Mouse (Mus musculus): ENCODE results near the gene Gcn1l1. TPM values are rescaled to one million over a fixed set of nuclear protein-coding genes. Genes with fewer than 3 reads are reported as not detected.
A peak's percentile ranks its signal among the peaks of the same experiment; 100 is the strongest.

Gene Gcn1l1
- polyA plus RNA-seq, 1 experiment from 2014 or later = 29.3 TPM

DNA sequence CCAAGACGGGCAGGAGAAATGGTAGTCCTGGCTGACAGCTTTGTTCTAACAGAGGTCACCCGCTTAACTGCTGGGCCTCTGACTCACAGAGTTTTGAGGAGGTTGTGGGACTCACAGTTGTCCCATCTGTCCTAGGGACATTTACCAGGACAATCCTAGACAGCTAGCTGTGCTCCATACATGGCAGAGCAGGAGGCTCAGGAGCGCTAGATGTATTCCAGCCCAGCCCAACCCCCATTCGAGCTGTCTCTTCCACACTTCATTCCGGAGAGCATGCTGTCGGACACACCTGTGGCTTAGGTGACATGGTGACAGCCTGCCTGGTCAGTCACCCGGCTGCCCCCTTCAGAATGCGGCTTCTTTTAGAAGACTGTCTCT, 35.7 kb upstream of the Gcn1l1 start:
- 65% methylated on average over 8 of the region's 8 CpGs for WGBS
- peak overlapping the region; percentile 31; the same call in 1 of the 2 replicates for H3K27ac ChIP-seq (replicated peaks; ENCODE audit: low read depth, low read length)
- no peak overlapping the region for H3K9ac ChIP-seq (replicated peaks; ENCODE audit: low read length)

DNA sequence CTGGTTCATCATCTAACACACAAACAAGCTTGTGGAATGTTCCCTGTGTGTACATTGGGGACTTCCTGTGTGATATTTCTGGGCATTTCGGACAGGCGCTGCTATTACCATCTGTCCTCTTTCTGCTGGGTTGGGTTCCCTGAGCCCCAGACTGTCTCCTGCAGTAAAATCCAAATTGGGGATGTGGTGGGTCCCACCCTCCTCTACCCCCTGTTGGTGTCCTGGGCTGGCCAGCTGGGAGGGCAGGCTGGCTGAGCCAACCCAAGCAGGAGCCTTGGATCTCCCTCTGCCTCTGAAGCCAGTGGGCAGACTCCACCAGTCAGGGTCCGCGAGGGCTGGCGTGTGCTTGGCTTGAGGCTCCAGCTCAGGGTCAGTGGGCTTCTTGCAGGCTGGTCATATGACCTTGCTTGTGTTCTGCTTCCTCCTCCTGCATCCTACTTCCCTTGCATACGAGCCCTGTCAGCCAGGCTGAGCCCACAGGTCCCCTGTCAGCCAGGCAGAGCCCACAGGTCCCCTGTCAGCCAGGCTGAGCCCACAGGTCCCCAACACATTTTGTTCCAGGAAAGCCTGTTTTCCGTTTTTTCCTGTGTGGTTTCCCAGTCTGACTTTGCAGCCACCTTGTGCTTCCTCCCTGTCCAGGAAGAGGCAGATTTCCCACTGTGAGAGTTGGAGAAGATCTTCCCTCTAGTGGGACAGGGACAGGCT, 35.2 kb upstream of the Gcn1l1 start:
- H3K9ac ChIP-seq (replicated peaks; ENCODE audit: low read length) = peak overlapping the region; percentile 18; the same call in 1 of the 2 replicates
- no peak overlapping the region; the same call in 1 of the 2 replicates for H3K4me3 ChIP-seq (ENCODE audit: low read depth, low read length)
- peak overlapping the region; percentile 31 for H3K27ac ChIP-seq (replicated peaks; ENCODE audit: low read depth, low read length)
- peaks cover 45% of the 10 kb centered on the region for H3K4me1 ChIP-seq (ENCODE audit: control insufficient read depth, insufficient read depth, low read length)
- no peak for ATAC-seq (replicated peaks; ENCODE audit: insufficient number of reproducible peaks, low FRiP score, low TSS enrichment, low read depth)
- H3K27me3 ChIP-seq (ENCODE audit: control insufficient read depth, insufficient read depth, low read length) = no peaks in the 10 kb centered on the region
- H3K9me3 ChIP-seq (replicated peaks; ENCODE audit: control insufficient read depth, low read length) = no peaks in the 10 kb centered on the region
- WGBS = 54% methylated on average over 7 of the region's 7 CpGs
- DNase-seq (ENCODE audit: low spot score) = no peak
- H3K4me2 ChIP-seq (ENCODE audit: low read depth, low read length) = no peak overlapping the region; the same call in none of the 2 replicates
- no peaks in the 10 kb centered on the region for H3K36me3 ChIP-seq (replicated peaks; ENCODE audit: control insufficient read depth, insufficient read depth, low read depth, low read length)

More for the DNA sequence above, 35.7 kb upstream of the Gcn1l1 start:
- no peak overlapping the region for H3K4me3 ChIP-seq (ENCODE audit: low read depth, low read length)
- H3K36me3 ChIP-seq (replicated peaks; ENCODE audit: control insufficient read depth, insufficient read depth, low read depth, low read length) = no peaks in the 10 kb centered on the region
- peaks cover 43% of the 10 kb centered on the region for H3K4me1 ChIP-seq (ENCODE audit: control insufficient read depth, insufficient read depth, low read length)
- no peak overlapping the region for H3K4me2 ChIP-seq (ENCODE audit: low read depth, low read length)
- DNase-seq (ENCODE audit: low spot score) = no peak
- no peaks in the 10 kb centered on the region for H3K9me3 ChIP-seq (replicated peaks; ENCODE audit: control insufficient read depth, low read length)
- no peaks in the 10 kb centered on the region for H3K27me3 ChIP-seq (ENCODE audit: control insufficient read depth, insufficient read depth, low read length)
- ATAC-seq (replicated peaks; ENCODE audit: insufficient number of reproducible peaks, low FRiP score, low TSS enrichment, low read depth) = no peak

DNA sequence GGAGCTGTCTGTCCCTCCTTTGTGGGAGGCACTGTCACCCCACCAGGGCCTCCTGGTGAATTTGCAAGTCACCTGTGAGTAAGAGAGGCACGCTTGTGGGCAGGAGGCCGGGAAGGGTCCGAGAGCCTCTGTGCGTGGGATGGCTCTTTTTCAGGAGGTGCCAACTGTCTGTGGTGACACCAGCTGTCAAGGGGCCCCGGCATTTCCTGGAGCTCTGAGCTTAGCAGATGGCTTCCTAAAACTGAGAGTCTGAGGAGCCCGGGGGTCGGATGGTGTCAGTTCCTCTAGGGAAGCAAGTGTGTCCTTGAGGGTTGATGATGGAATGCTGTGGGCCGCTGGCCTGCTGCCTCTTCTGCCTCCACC, 34.6 kb upstream of the Gcn1l1 start:
- WGBS = 59% methylated on average over 8 of the region's 8 CpGs
- ATAC-seq (replicated peaks; ENCODE audit: insufficient number of reproducible peaks, low FRiP score, low TSS enrichment, low read depth) (no peak), DNase-seq (ENCODE audit: low spot score) (no peak)
- H3K9ac ChIP-seq (replicated peaks; ENCODE audit: low read length) = peak overlapping the region; percentile 4; the same call in 1 of the 2 replicates
- no peaks in the 10 kb centered on the region for H3K9me3 ChIP-seq (replicated peaks; ENCODE audit: control insufficient read depth, low read length)
- H3K36me3 ChIP-seq (replicated peaks; ENCODE audit: control insufficient read depth, insufficient read depth, low read depth, low read length) = no peaks in the 10 kb centered on the region
- no peak overlapping the region for H3K4me3 ChIP-seq (ENCODE audit: low read depth, low read length)
- H3K27ac ChIP-seq (replicated peaks; ENCODE audit: low read depth, low read length) = peak overlapping the region; percentile 31
- no peak overlapping the region; the same call in 1 of the 2 replicates for H3K4me2 ChIP-seq (ENCODE audit: low read depth, low read length)
- no peaks in the 10 kb centered on the region for H3K27me3 ChIP-seq (ENCODE audit: control insufficient read depth, insufficient read depth, low read length)
- peaks cover 45% of the 10 kb centered on the region for H3K4me1 ChIP-seq (ENCODE audit: control insufficient read depth, insufficient read depth, low read length)

DNA sequence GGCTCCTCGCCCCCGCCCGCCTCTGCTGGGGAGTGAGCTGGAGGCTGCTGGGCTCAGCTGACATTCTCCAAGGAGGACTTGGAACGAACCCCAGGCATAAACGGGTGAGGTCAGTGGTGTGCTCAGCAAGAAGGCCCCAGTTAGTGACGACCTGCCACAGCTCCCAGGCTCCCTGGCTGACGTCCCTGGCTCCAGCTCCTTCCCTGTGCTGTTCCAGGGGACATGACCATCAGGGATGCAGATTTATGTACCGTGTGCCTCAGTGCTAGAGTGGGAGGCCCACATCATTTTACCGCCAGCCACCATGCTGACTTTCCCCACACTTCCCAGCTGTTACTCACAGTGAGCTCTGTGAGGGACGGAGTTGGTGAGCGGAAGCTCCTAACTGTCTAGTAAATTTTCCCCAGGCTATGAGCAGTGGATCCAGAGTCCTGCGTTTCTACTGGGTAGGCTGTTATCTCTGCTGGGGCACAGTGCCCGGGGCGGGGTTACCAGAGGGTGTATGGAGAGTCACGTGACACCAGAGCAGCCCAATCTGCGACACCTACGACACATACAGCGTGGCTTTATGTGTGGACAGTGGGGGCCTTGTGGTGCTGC, 33.3 kb upstream of the Gcn1l1 start:
- Histone ChIP-seq H3K36me3 (replicated peaks; ENCODE audit: control insufficient read depth, insufficient read depth, low read depth, low read length) (no peaks in the 10 kb centered on the region), H3K27me3 (ENCODE audit: control insufficient read depth, insufficient read depth, low read length) (no peaks in the 10 kb centered on the region), H3K9ac (replicated peaks; ENCODE audit: low read length) (0 out of 2 replicates have a peak overlapping the region, but pooled peaks have one; percentile 32), H3K4me1 (ENCODE audit: control insufficient read depth, insufficient read depth, low read length) (peaks cover 45% of the 10 kb centered on the region), H3K27ac (replicated peaks; ENCODE audit: low read depth, low read length) (0 out of 2 replicates have a peak overlapping the region, but pooled peaks have one; percentile 25), H3K9me3 (replicated peaks; ENCODE audit: control insufficient read depth, low read length) (no peaks in the 10 kb centered on the region), H3K4me3 (ENCODE audit: low read depth, low read length) (no peak overlapping the region), H3K4me2 (ENCODE audit: low read depth, low read length) (peak overlapping the region; percentile 3; the same call in 1 of the 2 replicates)
- 44% methylated on average over 18 of the region's 18 CpGs for WGBS
- ATAC-seq (replicated peaks; ENCODE audit: insufficient number of reproducible peaks, low FRiP score, low TSS enrichment, low read depth) = 0 out of 2 replicates have a peak, but pooled peaks have one; percentile 27
- no peak for DNase-seq (ENCODE audit: low spot score)

DNA sequence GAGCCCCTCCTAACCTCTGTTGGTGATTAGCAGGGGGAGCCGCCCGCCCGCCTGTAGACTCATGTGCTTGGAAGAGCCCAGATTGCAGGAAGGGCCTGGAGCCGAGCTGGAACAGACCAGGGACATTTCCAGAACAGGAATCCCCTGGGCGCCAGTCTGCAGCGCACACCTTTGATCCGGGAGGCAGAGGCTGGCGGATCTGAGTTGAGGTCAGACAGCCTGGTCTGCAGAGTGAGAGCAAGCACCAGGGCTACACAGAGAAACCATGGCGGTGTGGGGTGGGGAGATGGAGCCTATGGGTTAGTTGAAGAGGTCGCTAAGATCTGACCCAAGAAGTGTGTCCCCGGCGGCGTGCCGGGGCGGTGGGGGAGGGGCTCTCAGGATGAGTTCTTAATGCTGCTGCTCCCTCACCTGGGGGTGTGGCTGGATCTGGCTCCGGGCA, 30.7 kb upstream of the Gcn1l1 start:
- peak overlapping the region; percentile 19 for H3K4me2 ChIP-seq (ENCODE audit: low read depth, low read length)
- H3K9ac ChIP-seq (replicated peaks; ENCODE audit: low read length) = peak overlapping the region; percentile 32

DNA sequence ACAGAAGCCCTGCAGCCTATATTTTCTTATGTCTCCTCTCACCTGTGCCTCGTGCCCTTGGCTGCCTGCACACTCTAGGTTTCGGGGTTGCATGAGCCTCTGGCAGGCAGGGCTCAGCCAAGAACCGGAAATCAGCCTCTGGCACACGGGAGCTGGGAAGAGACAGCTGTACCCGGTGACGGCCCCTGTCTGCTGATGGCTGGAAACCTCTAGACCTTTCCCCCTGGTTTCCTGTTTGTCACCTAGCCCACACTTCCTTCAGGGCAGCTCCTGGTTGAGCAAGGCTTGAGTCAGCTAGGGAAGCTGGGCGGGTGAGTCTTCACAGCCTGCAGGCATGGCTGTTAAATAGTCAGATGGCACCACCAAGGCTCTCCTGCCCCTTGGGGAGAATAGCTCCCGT, 30.2 kb upstream of the Gcn1l1 start:
- H3K36me3 ChIP-seq (replicated peaks; ENCODE audit: control insufficient read depth, insufficient read depth, low read depth, low read length) = no peaks in the 10 kb centered on the region
- H3K4me1 ChIP-seq (ENCODE audit: control insufficient read depth, insufficient read depth, low read length) = peaks cover 39% of the 10 kb centered on the region
- H3K4me2 ChIP-seq (ENCODE audit: low read depth, low read length) = no peak overlapping the region; the same call in 1 of the 2 replicates
- DNase-seq (ENCODE audit: low spot score) (no peak), ATAC-seq (replicated peaks; ENCODE audit: insufficient number of reproducible peaks, low FRiP score, low TSS enrichment, low read depth) (no peak)
- no peak overlapping the region for H3K27ac ChIP-seq (replicated peaks; ENCODE audit: low read depth, low read length)
- no peaks in the 10 kb centered on the region for H3K9me3 ChIP-seq (replicated peaks; ENCODE audit: control insufficient read depth, low read length)
- H3K4me3 ChIP-seq (ENCODE audit: low read depth, low read length) = no peak overlapping the region
- no peak overlapping the region for H3K9ac ChIP-seq (replicated peaks; ENCODE audit: low read length)
- H3K27me3 ChIP-seq (ENCODE audit: control insufficient read depth, insufficient read depth, low read length) = no peaks in the 10 kb centered on the region
- 20% methylated on average over 8 of the region's 8 CpGs for WGBS

More for the DNA sequence above, 30.7 kb upstream of the Gcn1l1 start:
- Histone ChIP-seq H3K36me3 (replicated peaks; ENCODE audit: control insufficient read depth, insufficient read depth, low read depth, low read length) (no peaks in the 10 kb centered on the region), H3K27me3 (ENCODE audit: control insufficient read depth, insufficient read depth, low read length) (no peaks in the 10 kb centered on the region), H3K9me3 (replicated peaks; ENCODE audit: control insufficient read depth, low read length) (no peaks in the 10 kb centered on the region), H3K27ac (replicated peaks; ENCODE audit: low read depth, low read length) (peak overlapping the region; percentile 47; the same call in 1 of the 2 replicates), H3K4me3 (ENCODE audit: low read depth, low read length) (no peak overlapping the region), H3K4me1 (ENCODE audit: control insufficient read depth, insufficient read depth, low read length) (peaks cover 43% of the 10 kb centered on the region)
- ATAC-seq (replicated peaks; ENCODE audit: insufficient number of reproducible peaks, low FRiP score, low TSS enrichment, low read depth) (no peak), DNase-seq (ENCODE audit: low spot score) (peak; percentile 53)
- WGBS = 9% methylated on average over 16 of the region's 16 CpGs

DNA sequence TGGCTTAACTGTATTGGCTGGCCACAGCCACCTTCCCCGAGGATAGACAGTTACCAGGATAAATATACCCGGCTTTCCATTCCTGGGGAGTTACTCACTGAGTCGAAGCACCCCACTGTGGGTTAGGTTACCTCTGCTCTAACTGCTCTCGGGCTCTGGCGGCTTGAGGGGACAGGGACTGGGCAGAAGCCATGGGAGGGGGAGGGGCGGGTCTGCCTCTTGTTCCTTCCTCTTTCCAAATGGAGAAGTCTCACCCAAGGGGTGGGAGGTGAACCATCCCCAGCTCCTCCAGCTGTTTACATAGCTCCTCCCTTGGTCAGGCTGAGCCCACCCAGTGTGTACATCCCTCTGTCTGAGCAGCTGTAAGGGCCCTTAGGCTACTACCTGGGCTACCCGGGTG, 29.4 kb upstream of the Gcn1l1 start:
- WGBS = 20% methylated on average over 7 of the region's 7 CpGs
- Histone ChIP-seq H3K4me3 (ENCODE audit: low read depth, low read length) (no peak overlapping the region), H3K27me3 (ENCODE audit: control insufficient read depth, insufficient read depth, low read length) (no peaks in the 10 kb centered on the region), H3K9ac (replicated peaks; ENCODE audit: low read length) (no peak overlapping the region; the same call in 1 of the 2 replicates), H3K27ac (replicated peaks; ENCODE audit: low read depth, low read length) (no peak overlapping the region), H3K36me3 (replicated peaks; ENCODE audit: control insufficient read depth, insufficient read depth, low read depth, low read length) (no peaks in the 10 kb centered on the region), H3K4me1 (ENCODE audit: control insufficient read depth, insufficient read depth, low read length) (peaks cover 32% of the 10 kb centered on the region), H3K4me2 (ENCODE audit: low read depth, low read length) (no peak overlapping the region; the same call in 1 of the 2 replicates), H3K9me3 (replicated peaks; ENCODE audit: control insufficient read depth, low read length) (no peaks in the 10 kb centered on the region)
- ATAC-seq (replicated peaks; ENCODE audit: insufficient number of reproducible peaks, low FRiP score, low TSS enrichment, low read depth) = no peak
- no peak for DNase-seq (ENCODE audit: low spot score)

Data from embryonic facial prominence, embryonic 11.5 days (tissue).